Mouse (Mus musculus) midbrain, embryonic 15.5 days (tissue): ENCODE data around the gene Bcam. TPM values are rescaled to one million over a fixed set of nuclear protein-coding genes. Genes with fewer than 3 reads are reported as not detected.
A peak's percentile ranks its signal among the peaks of the same experiment; 100 is the strongest.

Experiments used
- ATAC-seq: fragments of 200-750 bp; cut with Nextera tagmentation; replicated peaks from 2 replicates; pipeline ENCODE4 v1.8.0; 2017; ENCODE audit warnings: moderate TSS enrichment
- H3K27ac ChIP-seq: fragments of 300-500 bp; sonication (generic); 2 replicates; pipeline ENCODE4 v1.5.1; 2015; ENCODE audit warnings: mild to moderate bottlenecking, inconsistent platforms
- H3K27me3 ChIP-seq: fragments of 300-500 bp; sonication (generic); replicated peaks from 2 replicates; pipeline ENCODE4 v1.6.1; 2015; ENCODE audit warnings: inconsistent platforms
- H3K36me3 ChIP-seq: fragments of 300-500 bp; sonication (generic); replicated peaks from 2 replicates; pipeline ENCODE4 v1.6.1; 2015; ENCODE audit warnings: inconsistent platforms
- H3K4me1 ChIP-seq: fragments of 300-500 bp; sonication (generic); 2 replicates; pipeline ENCODE4 v1.6.1; 2015; ENCODE audit warnings: inconsistent platforms
- H3K4me2 ChIP-seq: fragments of 300-500 bp; sonication (generic); 2 replicates; pipeline ENCODE4 v1.6.1; 2015; ENCODE audit warnings: inconsistent platforms, mild to moderate bottlenecking, moderate library complexity
- H3K4me3 ChIP-seq: fragments of 300-500 bp; sonication (generic); 2 replicates; pipeline ENCODE4 v1.5.1; 2015; ENCODE audit warnings: mild to moderate bottlenecking, inconsistent platforms
- H3K9ac ChIP-seq: fragments of 300-500 bp; sonication (generic); 2 replicates; pipeline ENCODE4 v1.6.1; 2015; ENCODE audit warnings: mild to moderate bottlenecking, inconsistent platforms
- H3K9me3 ChIP-seq: fragments of 300-500 bp; sonication (generic); 2 replicates; pipeline ENCODE4 v1.6.1; 2016; ENCODE audit warnings: inconsistent platforms
- WGBS: fragments of 180-500 bp; shearing (Covaris S2); methylation state at CpG from one replicate; pipeline ENCODE4 v1.1.7; 2015; ENCODE audit warnings: mixed read lengths; 5-methylcytosine and 5-hydroxymethylcytosine counted together
- polyA plus RNA-seq: library from polyadenylated mRNA; unstranded; fragments of >200 nt; fragmentation: Nextera tagmentation; extraction: Ambion mirVana; gene quantifications from 2 replicates; pipeline ENCODE4 v1.2.1, GENCODE M21; 2015

Gene Bcam
- polyA plus RNA-seq, 1 experiment from 2014 or later: 12.4 TPM

DNA sequence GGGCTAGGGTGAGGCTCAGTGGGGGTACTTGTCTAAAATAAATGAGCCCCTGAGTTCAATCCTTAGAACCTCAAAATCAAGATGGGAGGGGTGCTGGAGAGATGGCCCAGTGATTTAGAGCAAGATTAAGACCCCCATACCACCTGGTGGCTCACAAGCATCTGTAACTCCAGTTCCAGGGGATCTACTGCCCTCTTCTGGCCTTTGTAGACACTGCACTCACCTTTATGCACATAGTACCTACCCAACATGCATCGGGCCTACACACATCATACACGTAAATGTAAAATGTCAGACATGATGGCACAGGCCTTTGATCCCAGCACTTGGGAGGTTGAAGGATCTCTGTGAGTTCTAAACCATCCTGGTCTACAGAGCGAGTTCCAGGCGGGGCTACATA, 11.8 kb upstream of the Bcam start:
- H3K4me3 ChIP-seq: no peak overlapping the region
- no peaks in the 10 kb centered on the region for H3K36me3 ChIP-seq
- H3K9ac ChIP-seq: no peak overlapping the region
- 92% methylated on average over 4 of the region's 4 CpGs for WGBS
- no peaks in the 10 kb centered on the region for H3K9me3 ChIP-seq
- H3K27me3 ChIP-seq: no peaks in the 10 kb centered on the region
- no peak overlapping the region for H3K4me2 ChIP-seq
- no peak for ATAC-seq
- no peak overlapping the region for H3K27ac ChIP-seq
- no peaks in the 10 kb centered on the region for H3K4me1 ChIP-seq

DNA sequence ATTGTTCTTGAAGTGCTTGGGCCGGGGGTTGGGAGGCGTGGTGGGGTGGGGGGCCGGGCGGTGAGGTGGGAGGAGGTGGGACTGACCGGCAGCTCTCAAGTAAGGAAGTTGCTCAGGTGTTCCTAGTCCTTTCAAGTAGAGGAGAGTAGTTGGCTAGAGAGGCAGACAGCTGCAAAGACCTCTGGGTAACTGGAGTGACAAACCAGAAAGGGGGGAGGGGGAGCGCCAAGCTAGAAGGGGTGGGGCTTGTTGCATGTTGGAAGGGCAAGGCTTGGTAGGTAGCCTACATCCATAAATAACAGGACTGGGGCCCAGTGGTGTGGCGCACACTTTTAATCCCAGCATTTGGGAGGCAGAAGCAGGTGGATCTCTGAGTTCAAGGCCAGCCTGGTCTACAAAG, 10.9 kb upstream of the Bcam start:
- WGBS: 93% methylated on average over 7 of the region's 7 CpGs
- H3K27me3 ChIP-seq: no peaks in the 10 kb centered on the region
- no peaks in the 10 kb centered on the region for H3K36me3 ChIP-seq
- no peaks in the 10 kb centered on the region for H3K4me1 ChIP-seq
- H3K27ac ChIP-seq: no peak overlapping the region
- no peaks in the 10 kb centered on the region for H3K9me3 ChIP-seq
- no peak for ATAC-seq
- H3K9ac ChIP-seq: no peak overlapping the region
- H3K4me3 ChIP-seq: no peak overlapping the region
- H3K4me2 ChIP-seq: no peak overlapping the region

DNA sequence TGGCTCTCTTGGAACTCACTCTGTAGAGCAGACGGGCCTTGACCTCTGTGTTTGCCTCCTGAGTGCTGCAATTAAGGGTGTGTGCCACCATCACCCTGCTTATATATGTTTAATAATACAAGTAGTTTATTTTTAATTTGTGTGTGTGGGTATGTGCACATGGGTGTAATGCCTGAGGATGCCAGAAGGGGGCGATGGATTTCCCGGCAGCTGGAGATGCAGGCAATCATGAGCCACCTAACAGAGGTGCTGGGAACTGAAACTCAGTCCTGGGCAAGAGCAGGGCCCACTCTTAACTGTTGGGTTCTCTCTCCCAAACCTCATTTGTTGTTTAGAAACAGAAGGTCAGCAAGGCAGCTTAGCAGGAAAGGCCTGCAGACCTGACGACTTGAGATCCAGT, 9.1 kb upstream of the Bcam start:
- no peak overlapping the region for H3K4me3 ChIP-seq
- no peak for ATAC-seq

DNA sequence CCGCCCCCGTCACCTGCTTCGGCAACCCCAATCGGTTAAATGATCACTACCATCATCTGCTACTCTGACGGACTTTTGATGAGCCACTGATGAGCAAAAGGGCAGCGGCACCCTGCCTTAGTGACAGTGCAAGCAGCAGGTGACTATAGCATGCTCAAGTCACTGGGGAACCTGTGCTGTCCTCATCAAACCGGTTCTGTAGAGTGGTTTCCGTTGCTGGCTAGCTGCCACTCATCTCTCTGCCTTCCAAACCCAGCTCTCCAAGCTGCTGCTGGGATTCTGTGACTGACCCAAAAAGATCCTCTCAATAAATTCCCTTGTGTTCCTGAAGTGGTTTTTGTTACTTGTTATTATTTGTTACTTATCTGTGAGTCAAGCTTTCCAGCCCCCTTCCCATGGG, 7.8 kb upstream of the Bcam start:
- ATAC-seq: no peak
- no peak overlapping the region for H3K4me2 ChIP-seq
- H3K27me3 ChIP-seq: no peaks in the 10 kb centered on the region
- H3K4me3 ChIP-seq: no peak overlapping the region
- 85% methylated on average over 8 of the region's 8 CpGs for WGBS
- H3K4me1 ChIP-seq: no peaks in the 10 kb centered on the region
- no peaks in the 10 kb centered on the region for H3K9me3 ChIP-seq
- H3K27ac ChIP-seq: no peak overlapping the region
- H3K9ac ChIP-seq: no peak overlapping the region
- no peaks in the 10 kb centered on the region for H3K36me3 ChIP-seq

More for the DNA sequence above, 9.1 kb upstream of the Bcam start:
- Histone ChIP-seq H3K9me3 (no peaks in the 10 kb centered on the region), H3K4me1 (no peaks in the 10 kb centered on the region), H3K9ac (no peak overlapping the region), H3K4me2 (no peak overlapping the region), H3K27me3 (no peaks in the 10 kb centered on the region), H3K27ac (no peak overlapping the region), H3K36me3 (no peaks in the 10 kb centered on the region)
- WGBS: 73% methylated on average over 4 of the region's 4 CpGs

DNA sequence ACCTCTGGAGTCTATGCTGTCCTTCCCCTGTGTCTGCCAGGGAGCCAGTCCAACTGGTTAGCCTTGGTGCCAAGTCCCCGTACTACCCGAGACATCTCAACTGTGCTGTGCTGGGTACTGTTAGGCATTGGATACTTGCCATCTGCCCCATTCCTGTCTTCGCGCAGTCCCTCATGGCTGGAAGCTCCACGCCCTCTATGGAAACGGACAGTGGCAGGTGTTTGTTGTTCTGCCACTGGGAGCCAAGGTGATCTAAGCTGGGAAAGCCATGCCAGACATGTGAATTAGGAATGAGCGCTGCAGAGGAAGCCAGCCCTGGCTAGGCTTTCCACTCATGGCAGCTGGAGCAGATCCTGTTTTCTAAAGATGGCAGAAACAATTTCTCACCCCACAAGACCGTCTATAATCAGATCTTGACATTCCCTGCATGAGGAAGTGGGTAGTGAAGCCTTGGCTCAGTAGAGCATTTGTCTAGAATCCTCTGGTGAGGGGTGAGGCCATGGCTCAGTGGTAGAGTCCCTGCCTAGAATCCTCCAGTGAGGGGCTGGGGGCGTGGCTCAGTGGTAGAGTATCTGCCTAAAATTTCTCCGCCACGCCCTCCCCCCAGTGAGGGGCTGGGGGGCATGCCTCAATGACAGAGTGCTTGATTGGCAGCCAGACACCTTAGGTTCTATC, 6.4 kb upstream of the Bcam start:
- H3K4me2 ChIP-seq: no peak overlapping the region
- 0 out of 2 replicates have a peak, but pooled peaks cover 3% of the 10 kb centered on the region for H3K27me3 ChIP-seq
- H3K27ac ChIP-seq: no peak overlapping the region
- no peaks in the 10 kb centered on the region for H3K9me3 ChIP-seq
- H3K36me3 ChIP-seq: no peaks in the 10 kb centered on the region
- no peak overlapping the region for H3K4me3 ChIP-seq
- 89% methylated on average over 11 of the region's 11 CpGs for WGBS
- no peak overlapping the region for H3K9ac ChIP-seq
- no peaks in the 10 kb centered on the region for H3K4me1 ChIP-seq
- ATAC-seq: no peak

DNA sequence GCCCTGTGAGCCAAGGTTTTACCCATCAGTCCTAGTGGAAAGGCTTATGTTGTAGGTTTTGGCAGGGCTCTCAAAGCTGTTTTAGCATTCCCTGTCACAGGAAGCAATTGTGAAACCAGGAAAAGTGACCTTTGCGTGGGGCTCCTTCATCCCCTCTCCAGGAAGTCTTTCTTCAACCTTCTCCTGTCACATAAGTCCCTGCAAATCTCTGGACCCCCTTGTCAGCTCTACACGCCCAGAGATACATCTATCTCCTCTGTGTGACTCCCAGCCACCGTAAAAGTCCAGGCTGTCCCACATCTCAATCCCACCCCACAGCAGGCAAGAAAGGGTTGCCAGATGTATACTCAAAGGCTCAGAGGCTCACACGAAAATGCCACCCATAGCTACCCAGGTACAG, 866 bp upstream of the Bcam start:
- 48% methylated on average over 4 of the region's 4 CpGs for WGBS
- no peak overlapping the region for H3K9ac ChIP-seq

DNA sequence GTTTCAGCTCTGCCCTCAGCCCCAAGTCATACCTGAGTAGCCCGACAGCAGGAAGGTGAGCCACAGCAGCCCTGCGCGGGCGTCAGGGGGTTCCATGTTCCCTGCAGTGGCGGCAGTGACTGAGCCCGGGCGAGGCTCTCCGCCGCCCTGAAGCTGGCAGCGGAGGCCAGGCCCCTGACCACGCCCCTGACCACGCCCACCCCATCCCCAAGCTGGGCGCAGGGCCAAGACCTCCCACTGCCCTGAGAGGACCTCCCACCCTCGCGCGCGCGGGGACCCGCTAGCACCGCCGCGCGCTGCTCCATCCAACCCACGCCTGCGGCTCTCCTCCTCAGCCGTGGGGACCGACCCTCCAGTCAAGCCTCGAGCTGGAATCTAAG, 451 bp downstream of the Bcam start:
- H3K4me2 ChIP-seq: peak overlapping the region; percentile 79
- ATAC-seq: peak; percentile 77
- no peak overlapping the region for H3K27ac ChIP-seq
- H3K27me3 ChIP-seq: peaks cover 41% of the 10 kb centered on the region
- H3K4me3 ChIP-seq: peak overlapping the region; percentile 35
- peak overlapping the region; percentile 40 for H3K9ac ChIP-seq
- H3K36me3 ChIP-seq: no peaks in the 10 kb centered on the region
- H3K4me1 ChIP-seq: peaks cover 15% of the 10 kb centered on the region
- no peaks in the 10 kb centered on the region for H3K9me3 ChIP-seq
- under 1% methylated on average over 28 of the region's 28 CpGs for WGBS

More for the DNA sequence above, 866 bp upstream of the Bcam start:
- Histone ChIP-seq H3K9me3 (no peaks in the 10 kb centered on the region), H3K4me2 (no peak overlapping the region), H3K4me3 (no peak overlapping the region), H3K36me3 (no peaks in the 10 kb centered on the region), H3K27me3 (peaks cover 41% of the 10 kb centered on the region), H3K4me1 (peaks cover 15% of the 10 kb centered on the region), H3K27ac (no peak overlapping the region)
- no peak for ATAC-seq

DNA sequence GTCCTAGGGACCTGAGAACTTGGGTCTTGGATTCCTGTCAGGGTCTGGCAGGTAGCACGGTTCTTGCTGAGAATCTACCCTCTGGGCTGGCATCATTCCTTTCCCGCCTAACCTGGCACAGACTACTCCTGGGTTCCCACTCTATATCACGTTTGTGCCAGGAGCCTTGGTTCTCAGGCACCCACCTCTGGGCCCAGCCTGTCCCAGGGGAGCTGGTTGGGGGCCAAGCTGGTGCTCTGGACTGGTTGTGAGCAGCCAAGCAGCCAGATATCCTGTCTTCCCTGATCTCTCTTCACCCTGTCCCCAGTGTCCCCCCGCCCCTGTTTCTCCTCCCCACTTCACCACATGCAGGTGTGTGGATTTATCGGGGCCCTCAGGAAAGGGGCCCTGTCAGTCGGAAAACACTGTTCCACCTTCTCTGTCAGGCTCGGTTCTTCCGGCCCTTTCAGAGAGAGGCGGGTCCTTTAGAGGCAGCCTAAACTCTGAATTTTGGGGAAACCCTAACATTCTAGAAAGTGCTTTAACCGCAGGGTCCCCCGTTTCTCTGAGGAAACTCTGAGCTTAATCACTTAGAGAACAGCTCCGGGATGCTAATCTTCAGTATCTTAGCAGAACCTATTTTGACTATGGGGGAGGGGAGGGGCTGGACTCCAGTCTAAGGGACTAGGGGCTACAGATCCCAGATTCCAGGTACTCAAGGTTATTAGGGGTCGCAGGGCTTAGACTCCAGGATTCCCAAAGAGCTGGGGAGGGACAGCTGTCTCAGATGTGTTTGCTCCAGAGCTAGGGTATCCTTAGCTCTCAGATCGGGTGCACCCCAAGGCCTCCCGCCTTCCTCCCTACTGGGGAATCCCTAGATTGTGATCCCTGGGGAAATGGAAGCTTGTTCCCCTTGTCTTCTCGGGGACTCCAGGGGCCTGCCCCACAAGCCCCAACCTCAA, 1.1 kb downstream of the Bcam start:
- Histone ChIP-seq H3K36me3 (no peaks in the 10 kb centered on the region), H3K9me3 (no peaks in the 10 kb centered on the region), H3K4me2 (peak overlapping the region; percentile 79), H3K4me1 (peaks cover 15% of the 10 kb centered on the region), H3K27ac (no peak overlapping the region), H3K9ac (peak overlapping the region; percentile 40), H3K4me3 (peak overlapping the region; percentile 35), H3K27me3 (peaks cover 41% of the 10 kb centered on the region)
- peak; percentile 11 for ATAC-seq
- WGBS: 10% methylated on average over 16 of the region's 16 CpGs

DNA sequence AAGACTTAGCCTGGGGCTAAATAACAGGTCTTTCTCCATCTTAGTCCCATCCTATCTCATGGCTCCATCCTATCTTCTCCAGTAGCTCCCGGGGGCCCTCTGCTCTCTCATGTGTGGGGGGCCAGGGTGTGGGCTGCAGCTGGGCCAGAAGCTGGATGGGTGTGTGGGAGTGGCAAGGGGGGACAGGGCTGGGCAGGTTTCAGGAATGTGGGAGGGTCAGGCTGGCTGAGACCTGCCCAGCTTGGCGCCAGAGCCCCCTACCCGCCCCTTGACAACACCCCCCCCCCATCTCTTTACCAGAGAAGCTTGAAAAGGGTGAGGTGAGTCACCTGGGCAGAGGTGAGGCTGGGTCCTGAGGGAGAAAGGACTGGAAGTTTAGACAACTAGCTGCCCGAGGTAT, 1.8 kb downstream of the Bcam start:
- WGBS: 26% methylated on average over 4 of the region's 4 CpGs
- H3K27ac ChIP-seq: no peak overlapping the region
- ATAC-seq: 0 out of 2 replicates have a peak, but pooled peaks have one; percentile 24

DNA sequence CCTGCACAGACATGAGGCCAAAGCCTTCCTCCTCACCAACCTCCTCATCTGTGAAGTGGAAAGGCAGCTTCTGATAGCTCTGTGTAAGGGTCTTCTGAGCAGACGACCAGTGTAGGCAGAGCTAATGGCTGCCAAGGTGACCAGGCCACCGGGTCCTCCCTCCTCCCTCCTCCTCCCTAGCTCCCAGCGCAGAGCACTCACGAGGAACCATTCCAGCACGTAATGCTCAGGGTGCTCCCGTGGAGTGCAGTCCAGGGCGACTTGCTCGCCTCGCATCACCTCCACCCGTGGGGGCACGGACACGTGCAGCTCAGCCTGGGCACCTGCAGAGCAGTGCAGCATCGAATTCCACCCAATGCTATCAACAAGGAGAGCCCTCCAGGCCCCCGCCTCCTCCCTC, 2.6 kb downstream of the Bcam start:
- H3K27me3 ChIP-seq: peaks cover 41% of the 10 kb centered on the region
- no peaks in the 10 kb centered on the region for H3K9me3 ChIP-seq
- WGBS: 70% methylated on average over 14 of the region's 14 CpGs

More for the DNA sequence above, 1.8 kb downstream of the Bcam start:
- no peak overlapping the region for H3K4me3 ChIP-seq
- H3K4me1 ChIP-seq: peaks cover 15% of the 10 kb centered on the region
- peaks cover 41% of the 10 kb centered on the region for H3K27me3 ChIP-seq
- H3K4me2 ChIP-seq: no peak overlapping the region
- H3K36me3 ChIP-seq: no peaks in the 10 kb centered on the region
- H3K9ac ChIP-seq: no peak overlapping the region
- no peaks in the 10 kb centered on the region for H3K9me3 ChIP-seq

DNA sequence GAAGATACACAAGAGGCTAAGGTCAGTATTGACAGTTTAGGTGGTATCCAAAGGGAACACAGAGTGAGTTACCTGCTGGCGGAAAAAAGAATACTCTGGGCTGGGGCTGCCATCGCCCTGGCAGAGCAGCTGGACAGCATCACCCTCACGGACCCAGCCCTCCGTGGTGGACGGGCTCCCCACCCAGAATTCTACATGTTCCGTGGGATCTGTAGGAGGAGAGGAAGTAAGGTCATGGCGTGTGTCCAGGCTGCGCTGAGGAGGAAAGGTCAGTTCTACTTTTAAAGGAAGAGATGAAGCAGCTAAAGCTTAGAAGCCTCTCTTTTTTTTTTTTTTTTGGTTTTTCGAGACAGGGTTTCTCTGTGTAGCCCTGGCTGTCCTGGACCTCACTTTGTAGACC, 6.2 kb downstream of the Bcam start:
- Histone ChIP-seq H3K4me3 (no peak overlapping the region), H3K4me2 (no peak overlapping the region), H3K9me3 (no peaks in the 10 kb centered on the region), H3K27me3 (peaks cover 15% of the 10 kb centered on the region), H3K36me3 (no peaks in the 10 kb centered on the region), H3K9ac (no peak overlapping the region), H3K27ac (no peak overlapping the region), H3K4me1 (peaks cover 2% of the 10 kb centered on the region; the same call in 1 of the 2 replicates)
- no peak for ATAC-seq
- 91% methylated on average over 9 of the region's 9 CpGs for WGBS

More for the DNA sequence above, 2.6 kb downstream of the Bcam start:
- H3K4me1 ChIP-seq: peaks cover 15% of the 10 kb centered on the region
- no peak overlapping the region for H3K4me2 ChIP-seq
- ATAC-seq: no peak
- H3K27ac ChIP-seq: no peak overlapping the region
- H3K36me3 ChIP-seq: no peaks in the 10 kb centered on the region
- H3K9ac ChIP-seq: no peak overlapping the region
- no peak overlapping the region for H3K4me3 ChIP-seq

DNA sequence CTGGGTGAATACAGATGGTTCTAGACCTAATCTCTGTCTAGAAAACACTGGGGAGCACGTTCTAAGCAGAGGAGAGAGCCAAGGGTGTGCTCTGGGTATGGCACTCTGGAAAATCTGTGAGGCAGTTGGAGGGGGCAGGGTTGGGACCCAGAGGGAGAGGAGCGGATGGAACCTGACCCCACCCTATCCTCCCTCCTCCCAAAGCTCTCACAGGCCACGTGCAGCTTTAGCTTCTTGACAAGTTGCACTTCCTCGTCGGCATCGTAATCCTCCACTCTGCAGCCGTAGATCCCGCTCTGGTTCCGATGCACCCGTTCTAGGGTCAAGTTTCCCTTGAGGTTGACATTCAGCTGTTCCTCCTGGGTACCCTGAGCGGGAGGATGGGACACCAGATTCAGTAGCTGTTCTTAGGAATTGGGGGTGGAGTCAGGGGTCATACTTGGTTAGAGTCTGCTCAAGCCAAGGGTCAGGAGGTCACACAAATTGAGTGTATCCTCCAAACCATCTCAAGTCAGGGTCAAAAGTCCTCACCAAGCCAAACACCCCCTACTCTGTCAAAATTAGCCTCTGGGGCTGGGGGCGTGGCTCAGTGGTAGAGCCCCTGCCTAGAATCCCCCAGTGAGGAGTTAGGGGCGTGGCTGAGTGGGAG, 6.9 kb downstream of the Bcam start:
- ATAC-seq: no peak
- Histone ChIP-seq H3K4me1 (no peaks in the 10 kb centered on the region), H3K9ac (no peak overlapping the region), H3K4me2 (no peak overlapping the region), H3K36me3 (no peaks in the 10 kb centered on the region), H3K27ac (no peak overlapping the region), H3K4me3 (no peak overlapping the region), H3K27me3 (peaks cover 8% of the 10 kb centered on the region), H3K9me3 (no peaks in the 10 kb centered on the region)
- 86% methylated on average over 13 of the region's 13 CpGs for WGBS
